Mouse (Mus musculus): ENCODE data around the gene Mettl23. TPM values are rescaled to one million over a fixed set of nuclear protein-coding genes. Genes with fewer than 3 reads are reported as not detected.

The Mettl23 gene
- polyA plus RNA-seq, 1 experiment from 2014 or later: 75.8 TPM

DNA sequence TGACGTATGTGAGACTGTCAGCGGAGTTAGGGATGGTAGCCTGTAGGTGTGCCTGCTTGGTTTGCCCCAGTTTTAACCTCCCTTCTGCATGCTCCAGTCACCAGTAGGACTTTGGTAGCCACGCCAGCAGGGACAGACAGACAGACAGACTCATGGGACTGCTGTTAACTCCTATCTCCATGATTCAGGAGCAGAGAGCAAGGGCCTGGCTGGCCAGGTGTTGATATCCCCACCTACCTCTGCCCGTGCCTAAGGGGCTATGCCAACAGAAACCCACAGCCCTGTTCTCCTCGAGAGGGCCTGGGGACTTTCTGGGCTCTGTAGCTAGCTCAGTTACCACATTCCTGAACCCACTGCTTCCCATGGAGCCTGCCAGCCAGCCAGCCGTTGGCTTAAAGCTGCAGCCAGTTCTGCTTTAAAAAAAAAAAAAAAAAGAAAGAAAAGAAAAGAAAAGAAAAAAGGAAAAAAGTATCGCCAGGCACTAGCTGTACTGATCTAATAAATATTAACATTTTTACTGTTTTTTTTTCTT, 28.1 kb upstream of the Mettl23 start:
- DNase-seq (ENCODE audit: low spot score): peak; percentile 82
- peak overlapping the region; percentile 94 for H3K27ac ChIP-seq (replicated peaks; ENCODE audit: low read depth, low read length)
- no peak overlapping the region for H3K4me3 ChIP-seq (ENCODE audit: low read depth, low read length)
- no peaks in the 10 kb centered on the region for H3K9me3 ChIP-seq (ENCODE audit: control insufficient read depth, low read length)
- 15% methylated on average over 6 of the region's 7 CpGs for WGBS
- peak overlapping the region; percentile 53; the same call in 1 of the 2 replicates for H3K9ac ChIP-seq (ENCODE audit: low read depth, low read length)
- ATAC-seq (ENCODE audit: low read depth): no peak
- peaks cover 52% of the 10 kb centered on the region for H3K4me1 ChIP-seq (ENCODE audit: control insufficient read depth, insufficient read depth, low read length)
- peak overlapping the region; percentile 38 for H3K4me2 ChIP-seq (ENCODE audit: low read depth, low read length)
- no peaks in the 10 kb centered on the region for H3K27me3 ChIP-seq (replicated peaks; ENCODE audit: control insufficient read depth, insufficient read depth, low read length)
- H3K36me3 ChIP-seq (ENCODE audit: control insufficient read depth, insufficient read depth, low read length): no peaks in the 10 kb centered on the region

- Histone ChIP-seq H3K27ac (replicated peaks; ENCODE audit: low read depth, low read length) (no peak overlapping the region), H3K36me3 (ENCODE audit: control insufficient read depth, insufficient read depth, low read length) (no peaks in the 10 kb centered on the region), H3K4me3 (ENCODE audit: low read depth, low read length) (no peak overlapping the region), H3K9me3 (ENCODE audit: control insufficient read depth, low read length) (no peaks in the 10 kb centered on the region), H3K4me1 (ENCODE audit: control insufficient read depth, insufficient read depth, low read length) (peaks cover 44% of the 10 kb centered on the region), H3K27me3 (replicated peaks; ENCODE audit: control insufficient read depth, insufficient read depth, low read length) (no peaks in the 10 kb centered on the region), H3K4me2 (ENCODE audit: low read depth, low read length) (no peak overlapping the region), H3K9ac (ENCODE audit: low read depth, low read length) (no peak overlapping the region)
- ATAC-seq (ENCODE audit: low read depth) (no peak), DNase-seq (ENCODE audit: low spot score) (peak; percentile 12)
- WGBS: 67% methylated on average over 5 of the region's 5 CpGs
These were observed 26.3 kb upstream of the Mettl23 start for GRCm38 (mm10) chr11:116816769-116817168.

GRCm38 (mm10) chr11:116817567-116817966, 25.5 kb upstream of the Mettl23 start:
- Histone ChIP-seq H3K4me1 (ENCODE audit: control insufficient read depth, insufficient read depth, low read length) (peaks cover 38% of the 10 kb centered on the region), H3K36me3 (ENCODE audit: control insufficient read depth, insufficient read depth, low read length) (no peaks in the 10 kb centered on the region), H3K27me3 (replicated peaks; ENCODE audit: control insufficient read depth, insufficient read depth, low read length) (no peaks in the 10 kb centered on the region), H3K4me2 (ENCODE audit: low read depth, low read length) (no peak overlapping the region), H3K9ac (ENCODE audit: low read depth, low read length) (no peak overlapping the region), H3K27ac (replicated peaks; ENCODE audit: low read depth, low read length) (no peak overlapping the region), H3K9me3 (ENCODE audit: control insufficient read depth, low read length) (no peaks in the 10 kb centered on the region), H3K4me3 (ENCODE audit: low read depth, low read length) (no peak overlapping the region)
- no peak for DNase-seq (ENCODE audit: low spot score)
- WGBS: 93% methylated on average over 5 of the region's 5 CpGs
- ATAC-seq (ENCODE audit: low read depth): no peak

- Histone ChIP-seq H3K27me3 (replicated peaks; ENCODE audit: control insufficient read depth, insufficient read depth, low read length) (no peaks in the 10 kb centered on the region), H3K36me3 (ENCODE audit: control insufficient read depth, insufficient read depth, low read length) (no peaks in the 10 kb centered on the region), H3K4me1 (ENCODE audit: control insufficient read depth, insufficient read depth, low read length) (peaks cover 26% of the 10 kb centered on the region), H3K4me3 (ENCODE audit: low read depth, low read length) (no peak overlapping the region), H3K4me2 (ENCODE audit: low read depth, low read length) (no peak overlapping the region), H3K9me3 (ENCODE audit: control insufficient read depth, low read length) (no peaks in the 10 kb centered on the region), H3K9ac (ENCODE audit: low read depth, low read length) (no peak overlapping the region), H3K27ac (replicated peaks; ENCODE audit: low read depth, low read length) (peak overlapping the region; percentile 39)
- no peak for DNase-seq (ENCODE audit: low spot score)
- ATAC-seq (ENCODE audit: low read depth): no peak
- WGBS: 57% methylated on average over 8 of the region's 8 CpGs
These were observed 24.4 kb upstream of the Mettl23 start for GRCm38 (mm10) chr11:116818722-116819121.

- Histone ChIP-seq H3K9ac (ENCODE audit: low read depth, low read length) (no peak overlapping the region), H3K36me3 (ENCODE audit: control insufficient read depth, insufficient read depth, low read length) (no peaks in the 10 kb centered on the region), H3K27ac (replicated peaks; ENCODE audit: low read depth, low read length) (no peak overlapping the region), H3K4me3 (ENCODE audit: low read depth, low read length) (no peak overlapping the region), H3K9me3 (ENCODE audit: control insufficient read depth, low read length) (no peaks in the 10 kb centered on the region), H3K27me3 (replicated peaks; ENCODE audit: control insufficient read depth, insufficient read depth, low read length) (no peaks in the 10 kb centered on the region), H3K4me1 (ENCODE audit: control insufficient read depth, insufficient read depth, low read length) (peaks cover 13% of the 10 kb centered on the region), H3K4me2 (ENCODE audit: low read depth, low read length) (no peak overlapping the region)
- DNase-seq (ENCODE audit: low spot score) (no peak), ATAC-seq (ENCODE audit: low read depth) (no peak)
- 84% methylated on average over 5 of the region's 5 CpGs for WGBS
These were observed 23.0 kb upstream of the Mettl23 start for GRCm38 (mm10) chr11:116819932-116820593.

- Histone ChIP-seq H3K36me3 (ENCODE audit: control insufficient read depth, insufficient read depth, low read length) (no peaks in the 10 kb centered on the region), H3K4me3 (ENCODE audit: low read depth, low read length) (no peak overlapping the region), H3K4me1 (ENCODE audit: control insufficient read depth, insufficient read depth, low read length) (peaks cover 4% of the 10 kb centered on the region; the same call in 1 of the 2 replicates), H3K9ac (ENCODE audit: low read depth, low read length) (no peak overlapping the region), H3K4me2 (ENCODE audit: low read depth, low read length) (no peak overlapping the region), H3K9me3 (ENCODE audit: control insufficient read depth, low read length) (no peaks in the 10 kb centered on the region), H3K27me3 (replicated peaks; ENCODE audit: control insufficient read depth, insufficient read depth, low read length) (no peaks in the 10 kb centered on the region), H3K27ac (replicated peaks; ENCODE audit: low read depth, low read length) (no peak overlapping the region)
- DNase-seq (ENCODE audit: low spot score) (no peak), ATAC-seq (ENCODE audit: low read depth) (no peak)
- WGBS: 69% methylated on average over 13 of the region's 13 CpGs
These were observed 21.8 kb upstream of the Mettl23 start for GRCm38 (mm10) chr11:116821057-116821940.

- Histone ChIP-seq H3K4me3 (ENCODE audit: low read depth, low read length) (no peak overlapping the region), H3K27ac (replicated peaks; ENCODE audit: low read depth, low read length) (no peak overlapping the region), H3K27me3 (replicated peaks; ENCODE audit: control insufficient read depth, insufficient read depth, low read length) (no peaks in the 10 kb centered on the region), H3K4me1 (ENCODE audit: control insufficient read depth, insufficient read depth, low read length) (peaks cover 8% of the 10 kb centered on the region; the same call in 1 of the 2 replicates), H3K9me3 (ENCODE audit: control insufficient read depth, low read length) (no peaks in the 10 kb centered on the region), H3K4me2 (ENCODE audit: low read depth, low read length) (no peak overlapping the region), H3K36me3 (ENCODE audit: control insufficient read depth, insufficient read depth, low read length) (no peaks in the 10 kb centered on the region), H3K9ac (ENCODE audit: low read depth, low read length) (no peak overlapping the region)
- no peak for DNase-seq (ENCODE audit: low spot score)
- WGBS: 63% methylated on average over 10 of the region's 10 CpGs
- ATAC-seq (ENCODE audit: low read depth): no peak
These were observed 20.9 kb upstream of the Mettl23 start for GRCm38 (mm10) chr11:116822215-116822614.

DNA sequence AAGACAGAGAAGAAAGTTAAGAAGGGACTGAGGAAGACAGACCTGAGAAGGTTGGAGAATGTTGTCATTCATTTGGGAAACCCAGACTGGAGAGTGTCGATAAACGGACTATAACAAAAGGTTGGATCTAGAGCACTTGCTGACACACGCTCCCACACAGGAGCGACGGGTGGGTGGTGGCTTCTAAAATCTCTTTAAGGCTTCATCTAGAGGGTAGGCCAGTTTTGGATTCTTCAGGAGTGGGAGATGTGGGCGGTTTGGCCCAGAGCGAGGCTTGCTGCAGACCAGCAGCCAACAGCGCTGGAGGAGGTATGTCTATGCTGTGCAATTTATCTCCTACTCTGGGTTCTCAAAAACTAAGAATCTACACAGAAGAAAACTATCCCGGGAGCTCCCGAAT, 20.5 kb upstream of the Mettl23 start:
- Histone ChIP-seq H3K4me3 (ENCODE audit: low read depth, low read length) (no peak overlapping the region), H3K4me1 (ENCODE audit: control insufficient read depth, insufficient read depth, low read length) (peaks cover 10% of the 10 kb centered on the region; the same call in 1 of the 2 replicates), H3K27ac (replicated peaks; ENCODE audit: low read depth, low read length) (no peak overlapping the region), H3K27me3 (replicated peaks; ENCODE audit: control insufficient read depth, insufficient read depth, low read length) (no peaks in the 10 kb centered on the region), H3K9ac (ENCODE audit: low read depth, low read length) (no peak overlapping the region), H3K9me3 (ENCODE audit: control insufficient read depth, low read length) (no peaks in the 10 kb centered on the region), H3K36me3 (ENCODE audit: control insufficient read depth, insufficient read depth, low read length) (no peaks in the 10 kb centered on the region), H3K4me2 (ENCODE audit: low read depth, low read length) (no peak overlapping the region)
- no peak for ATAC-seq (ENCODE audit: low read depth)
- no peak for DNase-seq (ENCODE audit: low spot score)
- WGBS: 81% methylated on average over 10 of the region's 10 CpGs

Measured in embryonic facial prominence, embryonic 14.5 days (tissue).